Mouse (Mus musculus): Measurements from ENCODE around the gene Spr.
A peak's percentile ranks its signal among the peaks of the same experiment; 100 is the strongest.
"Not testable (repeated sequence)": the region's sequence is repeated elsewhere in the genome, so short reads cannot be mapped to it uniquely, and the experiment has no call there.

Spr gene

DNA sequence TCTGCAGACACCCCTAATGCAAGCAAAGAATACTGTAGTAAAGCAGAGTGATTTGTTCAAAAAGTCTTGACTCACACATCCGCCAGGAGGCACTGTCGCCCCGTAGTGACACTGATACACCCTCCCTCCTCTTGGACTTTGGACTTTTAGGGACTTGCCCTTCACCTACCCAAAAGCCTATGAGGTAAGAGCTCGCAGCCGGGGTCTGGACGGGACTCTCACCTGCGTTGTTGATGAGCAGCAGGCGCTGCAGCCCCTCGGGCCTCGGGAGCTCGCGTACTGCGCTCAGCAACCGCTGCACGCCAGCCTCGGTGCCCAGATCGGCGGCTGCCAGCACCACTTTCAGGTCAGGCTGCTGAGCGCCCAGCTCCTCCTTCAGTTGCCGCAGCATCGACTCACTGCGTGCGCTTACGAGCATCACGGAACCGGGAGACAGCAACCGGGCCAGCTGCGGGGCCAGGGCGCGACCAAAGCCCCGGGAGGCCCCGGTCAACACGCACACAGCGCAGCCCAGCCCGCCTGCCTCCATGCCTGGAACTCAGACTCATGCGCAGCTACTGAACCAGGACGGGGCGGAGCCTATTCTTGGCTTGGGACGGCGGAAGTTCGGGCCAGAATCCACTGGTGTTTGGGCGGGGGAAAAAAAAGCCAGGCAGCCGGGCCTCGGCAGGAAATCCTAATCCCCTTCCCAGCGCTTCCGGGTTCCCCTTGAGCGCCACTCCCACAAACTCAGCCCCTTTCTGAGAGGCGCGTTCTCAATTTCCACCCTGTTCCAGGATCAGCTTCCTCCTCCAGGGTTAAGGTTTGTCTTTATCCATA lies at the start of gene Spr:
Gene Spr (minus strand): TSS at position 550 of the 819 bp plus-strand sequence.
- peak; percentile 88 for DNase-seq

DNA sequence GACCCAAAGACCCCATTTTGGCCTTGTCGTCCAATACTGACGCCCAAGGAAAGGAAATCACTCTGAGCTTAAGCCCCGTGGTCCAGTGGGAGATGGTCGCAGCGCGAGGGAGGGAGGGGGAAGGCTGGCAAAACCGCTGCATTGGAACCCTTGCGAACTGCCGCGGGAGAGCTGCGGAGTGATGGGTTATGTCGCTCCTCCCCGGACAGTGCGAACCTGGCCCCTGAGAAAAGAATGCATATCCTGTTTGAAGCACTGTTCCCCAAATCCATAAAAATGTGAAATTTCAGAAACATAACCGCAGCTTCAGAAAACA lies 49.1 kb upstream of the Spr start:
- DNase-seq: no peak

DNA sequence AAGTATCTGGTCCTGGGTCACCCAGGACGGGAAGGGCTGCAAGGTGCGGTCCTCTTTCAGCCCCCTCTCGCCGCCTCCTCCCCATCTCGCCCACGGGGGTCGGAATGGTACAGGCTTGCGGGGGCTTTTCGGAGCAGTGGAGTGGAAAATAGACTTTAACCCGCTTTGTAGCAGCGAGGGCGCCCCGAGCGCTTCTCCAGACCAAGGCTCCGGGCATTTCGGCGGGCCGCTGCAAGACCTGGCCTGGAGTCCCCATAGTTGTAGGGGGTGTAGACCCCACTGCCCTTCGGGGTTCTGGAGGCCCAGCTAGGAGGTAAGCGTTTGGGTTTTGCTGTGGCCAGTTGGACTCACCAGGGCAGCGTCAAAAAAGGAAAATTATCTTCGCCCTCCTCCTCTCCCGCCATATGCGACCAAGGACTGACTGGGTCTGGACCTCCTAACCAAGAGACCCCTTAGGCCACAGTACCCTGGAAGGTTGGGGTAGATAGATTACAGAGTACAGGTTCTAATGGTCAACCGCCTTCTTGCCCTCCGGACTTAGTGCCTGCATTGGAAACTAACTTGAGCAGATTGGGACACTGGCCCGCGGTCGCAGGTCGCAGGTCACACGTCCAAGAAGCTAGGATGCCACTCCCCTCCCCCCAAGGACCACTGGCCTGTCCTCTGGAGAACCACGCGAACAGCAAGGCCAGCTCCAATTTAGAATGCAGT lies 48.6 kb upstream of the Spr start:
- DNase-seq: no peak

DNA sequence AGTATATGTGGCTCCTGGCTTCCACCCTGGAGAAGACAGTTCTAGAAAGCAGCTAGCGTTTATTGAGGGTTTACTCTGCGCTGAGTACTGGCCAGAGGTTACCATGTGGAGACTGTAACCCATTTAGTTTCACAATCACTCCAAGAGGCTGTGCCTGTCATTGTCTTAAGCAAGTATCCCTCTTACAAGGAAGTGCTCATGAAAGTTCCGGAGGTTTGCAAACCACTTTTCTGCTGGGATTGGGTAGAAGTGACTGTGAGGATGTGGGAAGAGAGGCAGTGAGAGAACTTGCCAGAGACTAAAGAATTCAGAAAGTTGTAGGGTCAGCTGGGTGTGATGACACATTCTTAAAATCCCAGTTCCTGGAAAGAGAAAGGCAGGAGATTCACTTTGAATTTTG lies 46.4 kb upstream of the Spr start:
- no peak for DNase-seq

DNA sequence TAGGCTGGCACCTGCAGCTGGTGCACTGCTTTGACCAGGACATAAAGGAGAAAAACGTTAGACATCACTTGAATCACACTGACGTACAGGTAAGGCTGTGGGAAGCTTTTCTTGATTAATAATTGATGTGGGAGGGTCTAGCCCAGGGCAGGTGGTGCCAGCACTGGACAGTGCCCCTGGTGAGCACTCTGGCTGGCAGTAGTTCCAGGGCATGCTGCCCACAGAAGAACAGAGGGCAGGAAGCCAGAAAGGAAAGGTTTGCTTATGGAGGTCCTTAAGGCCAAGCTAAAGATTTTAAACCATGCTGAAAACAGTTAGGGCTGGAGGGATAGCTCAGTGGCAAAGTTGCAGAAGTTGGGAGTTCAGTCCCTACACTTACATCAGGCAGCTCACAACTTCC lies 42.5 kb upstream of the Spr start:
- no peak for DNase-seq

DNA sequence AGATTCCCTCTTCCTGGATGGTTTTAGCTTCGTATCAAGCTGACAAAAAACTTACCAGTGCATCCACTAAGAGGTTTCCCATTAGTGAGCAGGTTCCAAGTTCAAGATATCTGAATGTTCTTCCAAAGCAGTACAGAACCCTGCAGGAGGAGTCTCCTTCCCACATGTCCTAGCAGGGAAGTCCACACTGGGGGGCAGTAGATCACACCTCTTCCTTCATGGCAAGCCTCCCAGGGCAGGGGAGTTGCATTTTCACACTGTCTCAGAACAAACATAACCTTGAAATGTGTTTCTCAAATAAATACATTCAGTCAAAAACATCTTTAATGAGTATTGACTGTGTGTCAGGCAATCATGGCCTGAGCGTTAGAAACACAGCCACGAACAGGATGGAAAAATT lies 42.0 kb upstream of the Spr start:
- no peak for DNase-seq

DNA sequence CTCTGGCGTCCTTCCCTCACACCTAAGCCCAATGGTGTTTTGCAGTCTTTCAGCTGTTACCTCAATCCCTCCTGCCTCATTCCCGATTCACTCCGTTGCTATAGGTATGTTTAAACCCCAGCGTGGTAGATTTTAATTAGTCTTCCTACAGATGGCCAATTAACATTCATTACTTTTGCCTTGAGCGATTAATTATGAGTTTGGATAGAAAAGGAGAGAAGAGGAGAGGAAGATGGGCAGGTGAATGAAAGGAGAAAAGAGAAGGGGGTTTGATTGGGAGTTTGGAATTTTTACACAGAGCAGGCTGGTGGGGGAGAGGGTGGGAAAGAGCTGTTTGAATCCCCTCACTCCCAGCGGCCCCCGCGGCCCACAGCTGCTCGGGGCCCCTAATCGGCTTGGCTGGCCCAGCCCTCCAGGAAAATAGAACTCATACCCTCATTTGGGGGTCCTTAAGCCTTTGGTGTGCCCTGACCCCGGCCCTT lies 27.9 kb upstream of the Spr start:
- no peak for DNase-seq

- DNase-seq: peak; percentile 67
Observed at GRCm38 (mm10) chr6:85160201-85160923, 22.8 kb upstream of the Spr start.

- not testable (repeated sequence) for DNase-seq
Observed at GRCm38 (mm10) chr6:85159092-85159760, 21.7 kb upstream of the Spr start.

DNA sequence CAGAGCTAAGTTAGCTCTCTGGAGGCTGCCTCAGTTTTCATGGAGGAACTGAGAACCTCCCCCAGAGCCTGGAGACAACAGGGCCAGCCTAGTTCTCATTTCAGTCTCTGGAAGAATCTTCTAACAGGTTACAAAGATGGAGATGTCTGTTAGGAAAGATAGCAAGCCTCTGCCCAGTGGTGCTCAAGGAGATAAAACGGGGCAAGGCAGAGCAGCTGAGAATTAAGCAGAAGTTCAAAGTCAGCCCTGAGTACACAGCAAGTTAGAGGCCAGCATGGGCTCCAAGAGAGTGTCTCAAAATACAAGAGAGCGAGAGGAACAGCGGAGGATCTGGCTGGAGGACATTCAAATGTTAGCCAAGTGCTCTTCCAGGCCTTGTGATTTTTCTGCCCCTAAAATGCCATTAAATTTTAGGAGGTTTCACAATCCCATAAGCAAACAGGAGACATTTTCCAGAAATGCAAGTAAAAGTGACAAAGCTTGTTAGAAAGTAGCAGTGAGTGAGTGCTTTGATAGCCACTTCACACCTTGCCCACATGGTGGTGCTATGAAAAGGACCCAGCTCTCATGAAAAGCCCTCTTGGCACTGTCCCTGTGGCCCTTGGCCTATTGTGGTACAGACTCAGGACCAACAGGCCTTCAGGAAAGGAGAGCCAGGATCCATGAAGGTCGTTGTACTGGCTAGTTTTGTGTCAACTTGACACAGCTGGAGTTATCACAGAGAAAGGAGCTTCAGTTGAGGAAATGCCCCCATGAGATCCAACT lies 20.7 kb upstream of the Spr start:
- not testable (repeated sequence) for DNase-seq

DNA sequence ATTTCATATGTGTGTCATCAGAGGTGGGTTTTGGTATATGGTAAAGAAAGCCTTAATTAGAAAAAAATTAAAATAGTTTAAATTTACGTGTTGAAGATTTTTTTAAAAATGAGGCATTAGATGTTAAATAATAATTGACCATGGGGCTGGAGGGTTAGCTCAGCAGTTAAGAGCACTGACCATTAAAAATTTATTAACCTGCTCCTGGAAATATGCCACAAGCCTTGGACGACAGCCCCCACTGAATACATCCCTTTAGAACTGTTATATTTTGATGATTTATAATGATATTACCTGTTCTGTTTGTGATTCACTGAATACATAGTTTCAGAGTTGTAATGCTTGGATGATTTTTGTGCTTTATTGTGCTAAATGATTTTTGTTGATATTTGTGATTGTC lies 19.0 kb upstream of the Spr start:
- DNase-seq: not testable (repeated sequence)

GRCm38 (mm10) chr6:85154861-85155528 lies 17.4 kb upstream of the Spr start:
- DNase-seq: no peak

DNA sequence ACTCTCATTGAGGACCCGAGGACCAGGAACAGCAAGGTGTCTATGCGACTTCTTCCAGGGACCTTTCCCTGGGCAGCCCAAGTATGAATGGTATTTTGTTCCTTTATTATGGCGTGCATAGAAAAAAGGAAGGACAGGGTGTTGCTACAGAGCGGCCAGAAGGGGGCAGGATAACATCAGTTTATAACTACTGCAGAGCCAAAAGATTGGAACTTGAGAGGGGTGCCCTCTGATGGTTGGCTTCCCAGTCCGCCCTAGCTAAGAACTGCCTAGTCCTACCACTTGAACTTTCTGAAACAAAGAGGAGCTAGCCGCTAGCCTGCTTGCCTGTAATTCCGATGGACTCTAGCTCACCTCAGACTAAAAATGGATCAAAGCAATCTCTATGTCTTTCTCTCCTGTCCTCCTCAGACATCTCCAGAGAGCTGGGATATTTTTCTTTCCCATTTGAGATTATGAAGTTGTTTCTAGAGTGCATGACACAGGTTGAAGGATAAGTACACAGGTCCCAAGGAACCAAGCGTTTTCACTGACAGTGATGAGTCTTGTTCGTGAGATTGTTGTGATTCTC lies 16.5 kb upstream of the Spr start:
- DNase-seq: peak; percentile 77

DNA sequence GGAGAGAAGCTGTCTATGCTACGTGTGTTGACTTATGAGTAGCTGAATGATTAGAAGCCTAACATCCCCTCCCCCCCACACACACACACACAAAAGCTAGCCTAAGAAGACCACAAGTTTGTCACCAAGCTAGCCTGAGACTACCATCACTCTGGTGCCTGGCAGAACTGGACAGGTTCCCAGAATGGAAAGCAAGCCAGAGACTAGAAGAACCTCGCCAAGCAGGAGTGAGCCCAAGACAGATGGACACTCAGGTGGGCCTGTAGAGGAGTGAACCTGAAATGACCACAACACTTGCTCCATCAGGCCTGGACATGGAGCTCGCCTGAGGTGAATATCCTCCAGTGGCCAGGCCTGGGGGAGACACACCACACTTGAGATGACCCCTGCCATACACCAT lies 12.8 kb upstream of the Spr start:
- DNase-seq: no peak

GRCm38 (mm10) chr6:85147636-85148035 lies 10.1 kb upstream of the Spr start:
- DNase-seq: no peak

DNA sequence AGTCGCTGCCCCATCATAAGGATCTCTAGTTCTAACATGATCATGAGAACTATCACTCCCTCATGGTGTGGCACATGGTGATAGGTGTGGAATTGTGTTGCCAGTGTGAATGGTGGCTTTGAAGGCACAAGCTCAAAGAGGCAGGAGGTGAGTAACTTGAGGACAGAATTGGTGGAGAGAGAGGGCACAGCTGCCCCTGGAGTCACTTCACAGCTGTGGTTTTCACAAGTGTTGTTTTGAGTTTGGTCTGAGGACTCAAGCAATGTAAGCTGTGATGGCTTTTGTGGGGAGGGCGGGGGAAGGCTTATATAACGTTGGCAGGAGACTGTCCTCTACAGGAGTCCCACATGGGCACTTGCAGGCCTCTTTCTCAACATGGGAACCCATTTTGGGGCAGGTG lies 6.9 kb upstream of the Spr start:
- no peak for DNase-seq

DNA sequence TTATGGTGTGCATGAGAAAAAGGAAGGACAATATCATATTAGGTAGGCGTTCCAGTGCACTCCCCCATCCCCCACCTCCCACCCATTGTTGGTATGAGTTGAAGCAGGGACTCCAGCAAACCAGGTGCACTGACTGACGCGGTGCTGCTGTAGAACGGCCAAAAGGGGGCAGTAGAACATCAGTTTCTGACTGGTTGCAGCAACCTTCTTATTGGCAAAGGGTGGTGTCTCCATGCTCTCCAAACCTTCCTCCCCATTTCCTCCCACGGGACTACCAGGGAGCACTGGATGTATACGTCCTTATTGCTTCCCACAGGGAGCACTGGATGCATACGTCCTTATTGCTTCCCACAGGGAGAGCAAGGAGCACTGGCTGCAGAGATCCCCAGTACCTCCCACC lies 3.4 kb upstream of the Spr start:
- DNase-seq: not testable (repeated sequence)

GRCm38 (mm10) chr6:85139534-85139933 lies 2.0 kb upstream of the Spr start:
- no peak for DNase-seq

GRCm38 (mm10) chr6:85136784-85137183 lies 782 bp downstream of the Spr start:
- DNase-seq: not testable (repeated sequence)

DNA sequence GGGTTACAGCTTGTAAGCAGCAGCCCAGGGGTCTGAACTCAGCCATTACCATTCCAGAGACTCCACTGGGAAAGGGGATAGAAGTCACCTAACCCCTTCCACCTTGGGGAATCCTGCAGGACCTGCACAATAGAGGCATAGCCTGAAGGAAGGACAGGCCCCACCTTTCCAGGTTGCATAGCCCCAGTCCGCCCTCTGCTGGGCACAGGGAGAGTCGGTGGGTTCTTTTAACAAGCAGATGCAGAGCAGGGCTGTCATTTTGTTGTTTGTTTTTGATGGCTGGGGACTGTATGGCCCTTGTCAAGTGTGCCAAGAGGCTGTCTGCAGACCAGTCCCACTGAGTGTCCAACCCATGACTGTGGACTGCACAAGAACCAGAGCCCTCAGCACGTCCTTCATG lies 4.8 kb downstream of the Spr start:
- not testable (repeated sequence) for DNase-seq

GRCm38 (mm10) chr6:85132237-85132636 lies 5.3 kb downstream of the Spr start:
- DNase-seq: not testable (repeated sequence)
